Mouse (Mus musculus) lung, embryonic 16.5 days (tissue): ENCODE results near the gene Arap1. TPM values are rescaled to one million over a fixed set of nuclear protein-coding genes. Genes with fewer than 3 reads are reported as not detected.

Source experiments
- ATAC-seq: fragments of 200-750 bp; cut with Nextera tagmentation; 2 replicates; pipeline ENCODE4 v1.8.0; 2017; ENCODE audit warnings: low read depth, mild to moderate bottlenecking, moderate library complexity
- H3K27ac ChIP-seq: fragments of 300-500 bp; sonication (generic); 2 replicates; pipeline ENCODE4 v1.5.1; 2014; ENCODE audit warnings: mild to moderate bottlenecking, control low read depth, low read length
- H3K27me3 ChIP-seq: fragments of 300-500 bp; sonication (generic); 2 replicates; pipeline ENCODE4 v1.6.1; 2014; ENCODE audit warnings: low read depth, low read length, mixed read lengths; ENCODE audit not compliant: control insufficient read depth, insufficient read depth
- H3K36me3 ChIP-seq: fragments of 300-500 bp; sonication (generic); 2 replicates; pipeline ENCODE4 v1.6.1; 2014; ENCODE audit warnings: low read length; ENCODE audit not compliant: control insufficient read depth, insufficient read depth
- H3K4me1 ChIP-seq: fragments of 300-500 bp; sonication (generic); replicated peaks from 2 replicates; pipeline ENCODE4 v1.6.1; 2014; ENCODE audit warnings: low read length, mixed read lengths; ENCODE audit not compliant: control insufficient read depth, insufficient read depth
- H3K4me2 ChIP-seq: fragments of 300-500 bp; sonication (generic); 2 replicates; pipeline ENCODE4 v1.6.1; 2014; ENCODE audit warnings: low read depth, low read length, control low read depth
- H3K4me3 ChIP-seq: fragments of 300-500 bp; sonication (generic); 2 replicates; pipeline ENCODE4 v1.5.1; 2014; ENCODE audit warnings: mild to moderate bottlenecking, low read length, control low read depth
- H3K9ac ChIP-seq: fragments of 300-500 bp; sonication (generic); 2 replicates; pipeline ENCODE4 v1.6.1; 2014; ENCODE audit warnings: low read length, control low read depth
- H3K9me3 ChIP-seq: fragments of 300-500 bp; sonication (generic); 2 replicates; pipeline ENCODE4 v1.6.1; 2016; ENCODE audit warnings: low read length; ENCODE audit not compliant: control insufficient read depth
- WGBS: fragments of 180-500 bp; shearing (Covaris S2); extraction: QIAGEN DNeasy Blood & Tissue Kit; methylation state at CpG from one replicate; pipeline ENCODE4 v1.1.7; 2014; 5-methylcytosine and 5-hydroxymethylcytosine counted together
- polyA plus RNA-seq: library from polyadenylated mRNA; unstranded; fragments of >200 nt; fragmentation: Nextera tagmentation; extraction: Ambion mirVana; gene quantifications from 2 replicates; pipeline ENCODE4 v1.2.1, GENCODE M21; 2015

The Arap1 gene
- polyA plus RNA-seq, 1 experiment from 2014 or later, result 118 TPM

- no peak for ATAC-seq
- H3K9ac ChIP-seq, result no peak overlapping the region
- H3K4me3 ChIP-seq, result no peak overlapping the region
- H3K27me3 ChIP-seq, result no peaks in the 10 kb centered on the region
- no peak overlapping the region for H3K4me2 ChIP-seq
- no peaks in the 10 kb centered on the region for H3K36me3 ChIP-seq
- peaks cover 8% of the 10 kb centered on the region for H3K4me1 ChIP-seq
- 57% methylated on average over 3 of the region's 3 CpGs for WGBS
- H3K9me3 ChIP-seq, result no peaks in the 10 kb centered on the region
- no peak overlapping the region for H3K27ac ChIP-seq
Measured at GRCm38 (mm10) chr7:101313033-101313432, 34.8 kb upstream of the Arap1 start.

DNA sequence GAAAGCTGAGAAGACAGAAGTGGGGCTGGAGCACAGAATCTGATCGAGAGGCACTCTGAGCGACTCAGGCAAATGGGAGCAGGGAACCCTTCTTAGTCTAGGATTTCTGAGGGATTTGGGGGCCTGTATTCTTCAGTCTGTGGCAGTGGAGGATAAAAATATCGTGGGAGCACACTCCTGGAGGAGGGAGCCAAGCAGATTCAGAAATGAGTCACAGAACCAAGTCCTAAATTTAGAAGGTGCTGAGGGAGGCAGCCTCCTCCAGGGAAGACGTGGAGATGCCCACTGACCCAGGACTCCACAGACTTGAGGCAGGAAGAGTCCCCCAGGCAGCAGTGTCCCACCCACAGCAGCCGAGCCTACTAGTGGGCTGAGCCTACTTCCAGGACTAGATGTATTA lies 33.5 kb upstream of the Arap1 start:
- Histone ChIP-seq H3K27ac (no peak overlapping the region), H3K27me3 (no peaks in the 10 kb centered on the region), H3K4me1 (peaks cover 8% of the 10 kb centered on the region), H3K4me3 (no peak overlapping the region), H3K4me2 (no peak overlapping the region), H3K9me3 (no peaks in the 10 kb centered on the region), H3K36me3 (no peaks in the 10 kb centered on the region), H3K9ac (no peak overlapping the region)
- WGBS, result 54% methylated on average over 5 of the region's 5 CpGs
- ATAC-seq, result no peak

DNA sequence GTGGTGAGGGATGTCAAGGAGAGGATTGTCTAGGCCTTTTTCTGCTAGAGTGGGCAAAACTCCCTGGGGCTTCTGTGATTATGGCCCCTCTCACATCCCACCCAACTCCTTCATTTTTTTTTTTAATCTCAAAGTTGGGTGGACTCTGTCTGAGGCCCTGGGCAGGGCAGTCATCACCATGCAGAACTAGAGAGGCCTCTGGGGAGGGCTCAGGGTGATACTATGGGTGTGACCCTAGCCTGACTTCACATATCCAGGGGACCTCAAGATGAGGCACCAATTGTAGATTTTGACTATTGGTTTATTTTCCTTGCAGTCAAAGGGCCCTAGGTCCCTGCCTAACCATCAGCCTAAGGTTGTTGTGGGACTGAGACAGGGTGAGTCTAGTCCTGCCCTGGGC lies 32.2 kb upstream of the Arap1 start:
- Histone ChIP-seq H3K9ac (no peak overlapping the region), H3K27ac (no peak overlapping the region), H3K9me3 (no peaks in the 10 kb centered on the region), H3K36me3 (no peaks in the 10 kb centered on the region), H3K4me1 (peaks cover 13% of the 10 kb centered on the region), H3K27me3 (no peaks in the 10 kb centered on the region; the same call in 1 of the 2 replicates), H3K4me2 (no peak overlapping the region), H3K4me3 (no peak overlapping the region)
- ATAC-seq, result no peak

- Histone ChIP-seq H3K4me1 (peaks cover 9% of the 10 kb centered on the region), H3K9me3 (no peaks in the 10 kb centered on the region), H3K4me3 (no peak overlapping the region), H3K27me3 (no peaks in the 10 kb centered on the region; the same call in 1 of the 2 replicates), H3K36me3 (no peaks in the 10 kb centered on the region), H3K4me2 (no peak overlapping the region), H3K9ac (no peak overlapping the region), H3K27ac (no peak overlapping the region; the same call in 1 of the 2 replicates)
- 33% methylated on average over 6 of the region's 6 CpGs for WGBS
- peak; percentile 53 for ATAC-seq
Measured at GRCm38 (mm10) chr7:101316591-101317001, 31.3 kb upstream of the Arap1 start.

DNA sequence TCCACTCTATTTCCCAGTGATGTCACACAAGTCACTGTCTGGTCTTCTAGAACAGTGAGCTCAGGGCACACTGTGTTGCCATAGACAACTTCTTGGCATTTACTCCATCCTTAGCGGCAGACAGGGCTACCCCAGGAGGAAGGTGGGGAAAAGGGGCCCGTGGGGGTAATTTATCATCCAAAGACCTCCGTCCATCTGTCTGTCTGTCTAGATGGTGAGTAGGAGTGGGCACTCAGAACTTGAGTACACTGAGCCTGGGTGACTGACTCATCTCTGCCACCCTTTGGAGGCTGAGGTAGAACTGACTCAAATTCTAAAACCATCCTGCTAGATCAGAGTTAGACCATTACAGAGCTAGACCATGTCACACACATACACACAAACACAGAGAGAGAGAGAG lies 30.9 kb upstream of the Arap1 start, which contains the start of gene Stard10:
Gene Stard10, plus strand, starts transcription at position 73 of the 400 bp plus-strand sequence.
- Histone ChIP-seq H3K9me3 (no peaks in the 10 kb centered on the region), H3K36me3 (no peaks in the 10 kb centered on the region), H3K27me3 (no peaks in the 10 kb centered on the region; the same call in 1 of the 2 replicates), H3K9ac (no peak within 1 kb of the TSS), H3K27ac (no peak within 1 kb of the TSS; the same call in 1 of the 2 replicates), H3K4me1 (peaks cover 9% of the 10 kb centered on the region), H3K4me2 (no peak within 1 kb of the TSS), H3K4me3 (no peak within 1 kb of the TSS)
- no peak for ATAC-seq
- 67% methylated on average over 3 of the region's 3 CpGs for WGBS

DNA sequence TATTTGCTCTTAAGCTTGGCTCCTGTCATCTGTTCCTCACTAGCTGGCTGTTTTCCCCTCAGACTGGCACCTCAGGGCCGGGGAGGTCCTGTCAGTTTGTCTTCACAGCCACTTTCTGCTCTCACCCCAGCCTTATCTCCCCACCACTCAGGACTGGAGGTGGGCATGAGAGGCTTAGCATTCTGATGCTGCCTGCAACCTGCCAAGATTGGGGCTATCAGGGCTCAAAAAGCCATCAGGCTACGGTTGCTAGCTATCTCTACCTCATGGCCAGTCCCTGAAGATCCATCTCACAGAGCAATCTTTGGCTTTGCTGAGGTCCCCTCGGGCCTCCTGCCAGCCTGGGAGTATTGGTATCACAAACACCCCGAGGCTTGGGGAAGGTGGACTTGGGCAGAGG lies 29.0 kb upstream of the Arap1 start:
- Histone ChIP-seq H3K4me2 (no peak overlapping the region), H3K27ac (no peak overlapping the region), H3K4me3 (no peak overlapping the region), H3K27me3 (no peaks in the 10 kb centered on the region; the same call in 1 of the 2 replicates), H3K36me3 (no peaks in the 10 kb centered on the region), H3K4me1 (peaks cover 20% of the 10 kb centered on the region), H3K9ac (no peak overlapping the region), H3K9me3 (no peaks in the 10 kb centered on the region)
- ATAC-seq, result no peak
- 33% methylated on average over 4 of the region's 4 CpGs for WGBS

DNA sequence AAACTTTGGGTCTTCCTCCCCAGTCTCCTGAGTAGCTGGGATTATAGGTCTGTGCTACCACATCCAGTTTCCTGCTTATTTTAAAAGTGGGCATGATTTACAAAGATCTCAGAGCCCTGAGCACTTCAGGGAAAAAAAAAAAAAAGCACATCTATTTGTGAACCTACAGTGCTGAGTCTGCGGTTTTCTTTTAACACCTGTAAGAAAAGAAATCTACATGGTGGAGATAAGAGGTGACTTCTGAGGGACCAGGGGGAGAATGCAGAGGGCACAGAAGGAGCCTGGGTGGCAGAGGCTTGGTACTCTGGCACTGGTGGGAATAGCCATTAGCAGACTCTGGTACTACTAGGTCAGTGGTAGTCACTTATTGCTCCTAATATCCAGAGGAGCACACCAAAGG lies 28.1 kb upstream of the Arap1 start:
- whole genome bisulfite sequencing, result 65% methylated on average over 1 of the region's 1 CpGs
- Histone ChIP-seq H3K9ac (no peak overlapping the region), H3K4me2 (no peak overlapping the region), H3K36me3 (no peaks in the 10 kb centered on the region), H3K4me1 (peaks cover 26% of the 10 kb centered on the region), H3K27me3 (no peaks in the 10 kb centered on the region; the same call in 1 of the 2 replicates), H3K27ac (no peak overlapping the region), H3K4me3 (no peak overlapping the region), H3K9me3 (no peaks in the 10 kb centered on the region)
- no peak for ATAC-seq

DNA sequence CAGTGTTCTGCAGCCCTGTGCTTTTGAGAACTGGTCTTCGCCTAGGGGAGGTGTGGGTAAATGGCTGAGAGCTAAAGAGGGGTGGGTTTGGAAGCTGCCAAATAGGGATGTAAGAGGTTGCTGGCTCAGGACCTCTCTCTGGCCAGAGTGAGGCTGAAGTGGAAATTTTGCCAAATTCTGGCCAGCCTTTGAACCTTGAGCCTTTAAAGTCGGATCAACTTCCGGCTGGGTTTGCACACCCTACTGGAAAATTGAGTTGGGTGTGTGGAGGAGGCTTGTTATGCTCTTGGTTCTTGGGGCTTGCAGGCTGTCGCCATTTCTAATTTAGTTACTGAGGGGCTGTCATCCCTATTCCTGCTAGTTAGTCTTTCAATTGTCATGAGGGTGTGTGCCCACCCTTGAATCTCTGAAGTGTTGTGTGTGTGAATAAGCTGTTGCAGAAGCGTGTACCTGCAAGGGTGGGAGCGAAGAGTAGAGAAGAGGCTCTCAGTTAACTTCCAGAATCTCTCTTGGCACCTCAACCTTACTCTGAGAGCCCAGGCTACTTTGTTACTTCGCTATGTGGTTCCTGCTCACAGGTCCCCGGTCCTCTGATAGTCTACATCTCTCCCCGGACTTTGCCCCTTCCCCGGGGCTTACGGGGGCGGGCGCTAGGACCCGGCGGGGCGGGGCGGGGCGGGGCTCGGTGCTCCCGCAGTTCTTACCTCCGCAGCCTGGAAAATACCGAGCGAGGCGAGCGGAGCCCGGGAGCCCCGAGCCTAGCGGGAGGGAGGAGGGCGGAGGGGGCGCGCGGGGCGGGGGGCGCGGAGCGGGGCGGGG lies 27.3 kb upstream of the Arap1 start:
- Histone ChIP-seq H3K27ac (peak overlapping the region; percentile 84), H3K4me3 (peak overlapping the region; percentile 69), H3K9ac (peak overlapping the region; percentile 80), H3K4me1 (peaks cover 26% of the 10 kb centered on the region), H3K27me3 (no peaks in the 10 kb centered on the region; the same call in 1 of the 2 replicates), H3K4me2 (peak overlapping the region; percentile 83), H3K9me3 (no peaks in the 10 kb centered on the region), H3K36me3 (no peaks in the 10 kb centered on the region)
- 5% methylated on average over 26 of the region's 37 CpGs for WGBS
- ATAC-seq, result peak; percentile 70

DNA sequence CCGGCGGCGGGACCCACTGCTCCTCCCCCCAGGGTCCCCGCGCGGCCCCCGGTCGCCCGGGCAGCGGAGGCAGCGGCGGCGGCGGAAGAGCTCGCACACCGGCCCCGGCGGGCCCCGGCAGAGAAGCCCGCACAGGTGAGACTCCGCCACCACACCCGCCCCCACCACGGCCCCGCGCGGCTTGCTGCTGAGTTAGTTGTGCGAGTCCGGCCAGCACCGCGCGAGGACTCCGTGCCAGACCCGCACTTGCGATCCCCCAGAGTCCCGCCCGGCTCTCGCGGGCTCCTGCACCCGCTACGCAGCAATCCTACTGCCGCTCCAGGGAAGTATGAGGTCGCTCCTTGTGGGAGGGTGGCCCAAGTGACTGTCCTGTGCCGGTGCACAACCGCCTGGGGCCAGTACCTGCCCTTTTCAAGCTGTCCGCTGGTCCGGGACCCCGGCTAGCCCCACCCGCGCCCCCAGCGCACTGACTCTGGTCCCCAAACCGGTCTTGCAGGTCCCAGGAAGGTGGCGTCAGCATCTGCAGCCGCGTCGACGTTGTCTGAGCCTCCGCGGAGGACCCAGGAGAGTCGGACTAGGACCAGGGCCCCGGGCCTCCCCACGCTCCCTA lies 26.5 kb upstream of the Arap1 start:
- under 1% methylated on average over 41 of the region's 61 CpGs for WGBS
- peaks cover 26% of the 10 kb centered on the region for H3K4me1 ChIP-seq
- ATAC-seq, result peak; percentile 71

More for the DNA sequence above, 26.5 kb upstream of the Arap1 start:
- peak overlapping the region; percentile 69 for H3K4me3 ChIP-seq
- H3K27me3 ChIP-seq, result no peaks in the 10 kb centered on the region; the same call in 1 of the 2 replicates
- H3K9me3 ChIP-seq, result no peaks in the 10 kb centered on the region
- H3K27ac ChIP-seq, result peak overlapping the region; percentile 84
- no peaks in the 10 kb centered on the region for H3K36me3 ChIP-seq
- peak overlapping the region; percentile 80 for H3K9ac ChIP-seq
- peak overlapping the region; percentile 83 for H3K4me2 ChIP-seq
